Mouse (Mus musculus) c-Kit-positive CD71-positive TER-119-positive erythroid progenitor cells, embryonic 14.5 days (primary cell): ENCODE measurements around the gene Ros1.

Experiments used
- DNase-seq: peaks from one replicate; pipeline ENCODE4 v3.0.0-alpha.2; 2013; ENCODE audit warnings: low spot score

The Ros1 gene

DNA sequence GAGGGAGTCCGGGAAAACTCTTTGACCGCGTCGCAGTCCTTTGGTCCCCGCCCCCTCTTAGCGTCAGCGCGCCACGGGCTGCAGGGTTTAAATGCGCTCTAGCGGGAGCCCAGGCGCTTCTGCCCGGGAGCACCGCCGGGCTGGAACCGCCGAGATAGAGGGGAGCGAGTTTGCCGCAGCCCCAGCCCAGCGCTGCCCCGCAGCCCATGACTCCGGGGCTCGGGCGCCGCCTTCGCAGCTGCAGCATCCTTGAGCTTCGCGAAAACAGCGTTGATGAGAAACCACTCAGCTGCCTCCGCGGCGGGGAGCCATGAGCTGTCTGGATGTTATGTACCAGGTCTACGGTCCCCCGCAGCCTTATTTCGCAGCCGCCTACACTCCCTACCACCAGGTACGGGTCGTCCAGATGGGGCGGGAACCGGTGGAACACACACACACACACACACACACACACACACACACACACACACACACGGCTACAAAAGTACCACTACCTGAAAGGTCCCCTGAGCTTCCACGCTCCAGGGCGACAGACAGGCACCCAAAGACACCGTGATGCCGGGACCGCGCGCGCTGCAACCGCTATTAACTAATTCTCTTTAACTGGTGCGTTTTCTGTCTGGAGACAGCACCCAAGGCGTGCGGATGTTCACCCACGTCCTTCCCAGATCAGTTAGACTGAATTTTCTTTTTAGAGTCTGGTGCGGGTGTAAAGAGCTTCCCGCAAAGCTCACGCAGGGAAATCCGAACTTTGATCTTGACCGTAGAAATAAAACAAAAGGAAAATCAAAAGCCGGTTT, 172.4 kb downstream of the Ros1 start, which contains the start of gene Vgll2:
Vgll2 (plus strand) TSS at position 90 of the 800 bp plus-strand sequence.
- DNase-seq, result no peak

DNA sequence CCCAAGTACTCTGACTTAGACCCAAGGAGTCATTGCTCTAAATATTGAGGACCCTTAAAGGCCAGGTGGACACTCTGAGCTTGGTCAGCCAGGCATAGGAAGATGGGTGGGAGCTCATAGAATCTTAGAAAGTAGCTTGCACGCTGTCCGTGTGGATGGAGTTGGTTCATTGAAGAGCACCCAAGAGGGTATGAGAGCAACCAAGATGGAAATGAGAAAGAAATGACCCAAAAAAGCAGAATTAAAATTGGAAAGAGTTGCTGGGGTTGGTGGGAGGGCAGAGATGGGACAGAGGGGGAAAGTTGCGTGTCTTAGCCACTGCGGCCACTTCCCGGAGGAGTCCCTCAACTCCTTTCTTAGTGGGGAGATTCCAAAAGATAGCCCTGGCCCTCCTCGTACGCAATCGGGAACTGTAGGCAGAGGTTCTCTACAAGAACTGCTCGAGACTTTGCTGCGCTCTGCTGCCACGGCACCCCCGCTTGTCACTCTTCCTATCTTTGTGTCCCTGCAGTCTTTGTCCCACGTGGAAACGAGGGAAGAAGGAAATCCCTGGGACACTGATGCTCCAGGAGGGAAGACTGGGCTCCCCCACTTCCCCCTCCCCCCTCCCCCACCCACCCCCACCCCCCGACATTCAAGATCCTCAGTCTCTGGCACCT, 173.2 kb downstream of the Ros1 start:
- no peak for DNase-seq

DNA sequence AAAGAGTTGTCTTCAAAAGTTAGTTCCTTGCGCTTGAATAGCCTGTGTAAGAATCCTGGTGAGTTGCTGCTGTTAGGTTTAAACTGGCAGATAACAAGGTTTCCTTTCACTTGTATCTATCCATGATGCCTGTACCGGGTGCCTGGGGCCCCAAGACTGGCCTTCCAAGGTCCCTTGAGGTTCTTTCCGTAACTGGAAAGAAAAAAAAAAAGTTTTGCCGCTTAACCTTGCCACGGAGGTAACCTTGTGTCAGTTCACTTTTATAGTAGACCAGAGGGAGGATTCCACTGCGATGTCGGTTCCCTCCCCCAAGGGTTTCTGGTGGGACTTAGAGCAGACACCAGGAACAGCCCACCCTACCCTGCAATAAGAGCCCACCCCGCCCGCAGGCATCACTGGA, 173.8 kb downstream of the Ros1 start:
- DNase-seq, result no peak

DNA sequence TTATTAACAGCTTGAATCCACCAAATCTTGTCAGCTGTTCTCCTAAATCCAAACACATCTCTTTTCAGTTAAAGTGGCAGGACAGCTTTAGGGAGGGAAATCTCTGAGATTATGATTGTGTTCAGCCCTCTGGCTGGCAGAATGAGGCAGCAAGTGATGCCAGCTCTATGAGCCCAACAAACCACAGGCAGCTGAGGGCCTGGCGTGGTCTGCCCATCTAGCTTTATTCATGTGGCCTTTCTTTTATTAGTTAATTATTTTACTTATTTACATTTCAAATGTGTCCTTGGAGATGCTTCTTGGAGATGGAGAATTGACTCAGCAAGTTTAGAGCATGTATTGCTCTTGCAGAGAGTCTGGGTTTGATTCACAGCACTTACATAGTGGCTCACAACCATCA, 176.6 kb downstream of the Ros1 start:
- DNase-seq, result no peak
